Mouse (Mus musculus): ENCODE data around the gene Gmds. TPM values are rescaled to one million over a fixed set of nuclear protein-coding genes. Genes with fewer than 3 reads are reported as not detected.

Gmds gene
- 10 to 100 TPM; 11.3 to 12.1 TPM for total RNA-seq (2021)
- long read RNA-seq, experiment 1, transcript Gmds-201 (11 exons, 1,713 nt): major isoform, 11 of 20 reads
- long read RNA-seq, experiment 1, partial matches to known transcripts: 6 of 20 reads
- long read RNA-seq, experiment 1, other reads (novel, unspliced or antisense): 3 of 20 reads
- long read RNA-seq, experiment 2, transcript Gmds-201 (11 exons, 1,713 nt): major isoform, 5 of 8 reads
- long read RNA-seq, experiment 2, partial matches to known transcripts: 1 of 8 reads
- long read RNA-seq, experiment 2, other reads (novel, unspliced or antisense): 2 of 8 reads

DNA sequence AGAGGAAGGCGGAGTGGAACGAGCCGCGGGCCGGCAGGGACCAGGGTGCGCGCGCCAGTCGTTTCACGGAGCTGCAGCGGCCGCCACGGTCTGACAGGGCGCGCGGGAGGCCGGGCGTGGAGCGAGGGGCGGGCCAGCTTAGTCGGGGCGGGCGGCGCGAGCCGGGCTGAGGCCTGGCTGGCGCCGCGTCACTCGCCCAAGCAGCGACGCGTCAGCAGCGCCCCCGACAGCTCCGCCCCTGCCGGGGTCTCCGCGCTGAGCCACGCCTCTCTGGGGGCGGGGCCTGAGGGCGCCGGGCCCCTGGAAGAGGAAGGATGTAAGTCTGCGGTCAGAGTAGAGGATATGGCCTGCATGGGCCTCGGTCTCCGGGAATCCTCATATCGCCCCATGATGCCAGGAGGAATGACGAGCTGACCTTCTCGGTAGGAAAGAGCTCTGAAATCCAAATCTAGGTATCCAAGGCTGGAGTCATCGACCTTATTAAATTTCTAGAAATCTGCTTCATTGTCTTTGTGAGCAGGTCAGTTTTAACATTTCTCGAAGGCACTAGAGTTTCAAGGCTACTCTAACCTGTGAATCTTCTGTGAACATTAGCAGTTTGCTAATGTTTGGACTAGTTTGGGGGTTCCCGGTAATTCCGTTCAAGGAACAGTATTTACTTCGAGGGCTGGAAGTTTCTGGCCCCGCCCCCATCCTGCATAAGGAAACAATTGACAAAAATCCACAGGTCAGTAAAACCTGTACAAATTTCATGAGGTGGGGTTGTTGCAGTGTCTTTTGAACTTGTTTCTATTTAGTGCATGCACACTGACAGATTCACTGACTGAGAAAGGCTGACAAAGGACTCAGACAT, at the start of gene Gmds:
TSS of gene Gmds (minus strand) at position 228 of the 853 bp plus-strand sequence.
- peak within 1 kb of the TSS; percentile 81 for H3K27ac ChIP-seq
- peak; percentile 94 for DNase-seq (ENCODE audit: extremely low spot score in 1 of 2, low spot score in 2 of 2)
- intact Hi-C loops (cut with DNase I): loop anchor here (1.0 kb wide), 1 partner anchor 537 kb away; no protein-coding TSS in a partner anchor
- H3K4me3 ChIP-seq: peak within 1 kb of the TSS; percentile 76
- TF ChIP-seq CTCF (IDR thresholded peaks at IDR 0.05): no peak

DNA sequence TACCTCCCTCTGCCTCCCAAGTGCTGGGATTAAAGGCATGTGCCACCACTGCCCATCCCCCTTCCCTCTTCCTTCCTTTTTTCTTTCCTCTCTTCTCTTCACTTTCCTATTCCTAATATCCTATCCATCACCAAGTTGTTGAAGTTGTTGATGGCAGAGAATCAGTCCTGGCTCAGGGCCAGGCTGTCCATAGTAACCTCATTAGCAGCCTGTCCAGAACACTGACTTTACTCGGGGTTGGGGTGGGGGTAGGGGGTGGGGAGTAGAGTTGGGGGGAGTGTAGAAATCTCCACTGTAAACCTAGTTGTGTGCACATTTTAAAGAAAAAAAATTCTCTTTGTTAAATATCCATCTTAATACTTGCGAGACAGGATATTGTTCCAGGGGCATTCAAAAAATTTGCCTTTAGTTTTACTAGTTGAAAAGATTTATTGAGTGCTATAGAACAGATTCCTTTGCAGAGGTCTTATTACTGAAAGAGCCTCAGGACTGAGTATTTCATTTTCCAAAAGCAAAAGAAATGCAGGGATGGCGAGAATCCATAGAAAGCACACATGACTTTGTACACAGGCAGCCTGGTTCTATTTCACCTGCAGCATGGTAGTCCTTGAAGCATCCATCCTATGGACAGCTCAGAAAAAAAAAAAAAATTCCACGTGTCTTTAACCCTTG, 47.0 kb upstream of the Gmds start:
- TF ChIP-seq CTCF (IDR thresholded peaks at IDR 0.05): no peak
- Histone ChIP-seq H3K27ac (no peak overlapping the region), H3K4me3 (no peak overlapping the region)
- DNase-seq (ENCODE audit: extremely low spot score in 1 of 2, low spot score in 2 of 2): no peak
- intact Hi-C loops (cut with DNase I): no loop called here

DNA sequence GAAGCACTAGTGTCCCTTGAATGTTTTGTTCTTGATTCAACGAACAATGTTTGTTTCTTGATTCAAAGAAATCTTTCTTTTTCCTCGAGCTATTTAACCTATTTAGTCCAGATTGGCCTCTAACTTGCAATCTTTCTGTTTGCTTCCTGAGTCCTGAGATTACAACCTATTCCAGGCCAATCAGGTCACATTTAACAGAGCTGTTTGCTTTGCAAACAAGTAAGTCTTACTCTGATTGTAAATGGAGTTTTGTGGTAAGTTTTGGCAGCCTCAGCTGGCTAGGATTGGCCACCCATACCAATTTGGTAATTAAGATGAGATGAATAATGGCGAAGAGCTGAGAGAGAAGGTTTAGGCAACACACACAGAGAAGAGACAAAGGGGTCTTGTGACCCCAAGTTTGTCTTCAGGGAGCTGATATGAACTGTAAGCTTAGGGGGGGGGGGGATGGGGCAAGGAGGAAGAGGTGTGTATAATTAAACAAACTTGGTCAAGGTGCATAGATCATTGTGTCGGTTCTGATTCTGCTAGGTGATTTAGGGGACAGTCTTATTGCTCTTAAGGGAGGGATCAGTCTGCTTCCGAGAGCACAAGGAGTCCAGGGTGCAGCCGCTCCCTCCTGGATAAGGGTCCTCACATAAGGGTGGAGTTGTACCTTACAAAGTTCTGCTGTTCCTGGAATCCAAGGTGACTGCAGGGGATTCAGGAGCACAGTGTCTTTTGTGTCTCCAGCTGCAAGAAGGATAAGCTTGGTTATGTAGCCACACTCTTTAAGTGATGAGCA, 43.9 kb upstream of the Gmds start:
- no peak overlapping the region for H3K27ac ChIP-seq
- DNase-seq (ENCODE audit: extremely low spot score in 1 of 2, low spot score in 2 of 2): no peak
- H3K4me3 ChIP-seq: no peak overlapping the region
- intact Hi-C loops (cut with DNase I): no loop called here
- TF ChIP-seq CTCF (IDR thresholded peaks at IDR 0.05): no peak

DNA sequence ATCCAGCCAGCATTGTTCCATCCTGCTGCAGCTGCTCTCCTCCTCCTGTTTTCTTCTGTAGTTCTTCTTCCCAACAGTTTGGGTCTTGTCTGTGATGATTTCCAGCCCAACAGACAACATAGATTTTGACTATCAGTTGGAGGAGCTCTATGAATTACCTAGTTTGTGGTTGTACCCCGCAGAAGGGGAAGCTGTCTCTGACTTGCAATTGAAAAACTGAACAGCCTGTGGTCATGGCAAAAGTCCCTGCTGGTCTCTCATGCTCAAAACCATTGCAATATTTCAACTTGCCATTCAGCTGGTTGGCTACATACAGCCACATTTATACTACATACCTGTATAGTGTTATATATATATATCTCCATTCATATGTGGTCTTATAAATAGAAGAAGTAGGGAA, 40.1 kb upstream of the Gmds start:
- DNase-seq (ENCODE audit: extremely low spot score in 1 of 2, low spot score in 2 of 2): no peak
- intact Hi-C loops (cut with DNase I): no loop called here
- TF ChIP-seq CTCF (IDR thresholded peaks at IDR 0.05): no peak
- Histone ChIP-seq H3K27ac (no peak overlapping the region), H3K4me3 (no peak overlapping the region)

DNA sequence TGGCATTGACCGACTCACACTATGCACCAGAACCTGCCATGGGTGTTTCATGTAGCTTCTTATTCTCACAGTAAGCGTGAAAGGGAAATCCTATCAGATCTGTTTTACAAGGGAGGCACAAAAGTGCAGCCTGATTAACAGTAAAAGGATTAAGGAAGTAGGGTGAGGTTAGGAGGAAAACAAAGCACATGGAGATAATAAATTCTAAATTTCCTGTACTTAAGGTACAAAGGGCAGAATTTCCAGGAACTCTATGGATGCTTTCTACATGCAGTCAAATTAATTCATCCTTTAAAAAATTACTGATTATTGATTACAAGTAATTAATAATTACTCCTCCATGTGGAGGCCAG, 34.0 kb upstream of the Gmds start:
- intact Hi-C loops (cut with DNase I): no loop called here
- Histone ChIP-seq H3K4me3 (no peak overlapping the region), H3K27ac (no peak overlapping the region)
- no peak for TF ChIP-seq CTCF (IDR thresholded peaks at IDR 0.05)
- no peak for DNase-seq (ENCODE audit: extremely low spot score in 1 of 2, low spot score in 2 of 2)

DNA sequence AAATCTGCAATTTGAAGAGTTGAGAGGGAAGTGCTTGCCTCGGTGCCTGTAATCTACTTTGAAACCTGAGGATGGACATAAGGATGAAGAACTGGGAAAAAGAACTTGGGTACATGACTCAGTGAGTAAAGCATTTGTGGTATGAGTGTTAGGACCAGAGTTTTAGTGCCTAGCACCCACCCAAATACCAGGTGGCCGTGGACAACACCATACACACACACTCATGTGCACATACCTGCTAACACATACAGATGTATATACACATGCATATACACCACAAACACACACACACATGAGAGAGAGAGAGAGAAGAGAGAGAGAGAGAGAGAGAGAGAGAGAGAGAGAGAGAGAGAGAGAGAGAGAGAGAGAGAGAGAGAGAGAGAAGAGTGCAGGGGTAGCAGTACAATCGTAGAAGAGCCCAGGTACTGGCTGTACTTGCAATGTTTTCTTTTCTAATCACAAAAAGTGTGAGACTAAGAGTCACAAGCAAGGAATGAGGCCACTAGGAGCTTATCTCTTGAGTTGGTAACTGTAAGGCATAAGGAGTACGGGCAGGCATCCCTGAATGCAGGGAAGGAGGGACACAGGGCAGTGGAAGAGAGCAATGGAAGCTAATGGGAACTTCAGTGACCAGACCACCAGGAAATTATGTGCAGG, 33.5 kb upstream of the Gmds start:
- TF ChIP-seq CTCF (IDR thresholded peaks at IDR 0.05): no peak
- DNase-seq (ENCODE audit: extremely low spot score in 1 of 2, low spot score in 2 of 2): no peak
- Histone ChIP-seq H3K4me3 (no peak overlapping the region), H3K27ac (no peak overlapping the region)
- intact Hi-C loops (cut with DNase I): no loop called here

DNA sequence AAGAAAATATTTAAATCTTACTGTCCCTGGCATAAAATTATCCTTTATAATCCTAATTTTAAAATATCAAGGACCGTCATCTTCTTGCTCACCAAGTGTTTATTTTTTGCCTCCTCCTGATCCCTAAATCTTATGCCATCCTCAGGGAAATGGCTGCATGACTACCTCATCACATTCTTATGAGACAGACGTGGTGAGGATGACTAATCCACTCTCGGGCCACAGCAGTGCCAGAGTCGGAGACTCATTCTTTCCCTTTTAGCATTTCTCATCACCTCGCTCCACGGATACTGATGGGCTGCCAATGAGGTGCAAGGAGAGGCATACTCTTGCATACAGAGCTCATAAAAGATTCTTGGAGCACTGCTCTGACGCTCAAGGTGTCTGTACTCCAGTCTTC, 32.2 kb upstream of the Gmds start:
- intact Hi-C loops (cut with DNase I): no loop called here
- no peak for DNase-seq (ENCODE audit: extremely low spot score in 1 of 2, low spot score in 2 of 2)
- TF ChIP-seq CTCF (IDR thresholded peaks at IDR 0.05): no peak
- no peak overlapping the region for H3K27ac ChIP-seq
- no peak overlapping the region for H3K4me3 ChIP-seq

DNA sequence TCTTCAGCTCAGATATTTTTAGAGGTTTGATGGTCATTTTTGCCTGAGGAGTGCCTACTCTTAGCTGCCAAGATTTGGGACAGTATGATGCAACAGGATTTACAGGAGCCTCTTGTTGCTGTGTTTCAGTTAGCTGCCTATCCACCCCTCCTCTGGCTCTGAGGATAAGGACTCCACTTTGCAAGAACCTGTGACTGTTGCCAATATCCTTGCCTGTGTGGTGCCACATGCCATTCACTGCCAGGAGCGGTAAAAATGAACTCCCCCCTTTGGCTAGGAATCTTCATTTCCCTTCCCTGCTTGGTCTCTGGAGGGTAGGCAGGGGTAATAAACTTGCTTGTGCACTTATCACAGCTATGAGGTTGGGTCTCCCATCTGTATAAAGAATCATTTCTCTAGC, 31.6 kb upstream of the Gmds start:
- no peak for DNase-seq (ENCODE audit: extremely low spot score in 1 of 2, low spot score in 2 of 2)
- no peak overlapping the region for H3K4me3 ChIP-seq
- intact Hi-C loops (cut with DNase I): no loop called here
- no peak for TF ChIP-seq CTCF (IDR thresholded peaks at IDR 0.05)
- no peak overlapping the region for H3K27ac ChIP-seq

DNA sequence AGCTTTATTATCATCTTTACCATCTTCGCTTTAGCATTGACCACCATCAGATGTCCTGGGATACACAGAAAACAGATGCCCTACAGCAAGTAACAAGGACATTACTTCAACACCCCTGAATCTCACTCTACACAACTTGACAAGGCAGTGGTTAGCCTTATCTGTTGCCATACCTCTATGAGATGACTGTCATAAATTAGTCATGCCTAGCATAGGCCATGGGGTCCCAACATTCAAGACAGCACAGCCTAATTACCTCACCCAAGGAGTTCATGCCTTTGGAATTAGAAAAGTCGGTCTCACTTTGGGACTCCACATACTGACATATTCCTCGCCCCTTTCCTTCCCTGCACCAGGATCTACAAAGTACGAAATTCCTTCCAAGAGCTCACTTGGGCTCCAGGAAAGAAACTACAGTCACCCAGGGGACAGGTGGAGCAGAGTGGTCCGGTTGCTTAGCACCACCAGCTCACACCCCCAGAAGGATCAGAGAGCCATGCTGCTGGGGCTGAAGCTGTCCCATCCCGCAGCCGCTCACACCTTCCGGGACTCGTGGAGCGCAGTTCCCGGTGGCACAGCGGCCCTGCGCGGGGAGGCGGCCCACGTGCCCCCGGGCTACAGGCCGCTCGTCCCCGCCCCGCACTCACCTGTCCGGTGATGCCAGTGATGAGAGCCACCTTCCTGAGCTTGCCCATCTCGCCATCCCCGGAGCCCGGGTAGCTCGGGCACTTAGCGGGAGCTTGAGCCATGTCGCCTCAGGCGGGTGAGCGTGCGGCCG, 616 bp downstream of the Gmds start:
- no peak for TF ChIP-seq CTCF (IDR thresholded peaks at IDR 0.05)
- peak overlapping the region; percentile 76 for H3K4me3 ChIP-seq
- H3K27ac ChIP-seq: peak overlapping the region; percentile 75
- DNase-seq (ENCODE audit: extremely low spot score in 1 of 2, low spot score in 2 of 2): no peak
- intact Hi-C loops (cut with DNase I): loop anchor here (1.0 kb wide), 1 partner anchor 537 kb away; no protein-coding TSS in a partner anchor

DNA sequence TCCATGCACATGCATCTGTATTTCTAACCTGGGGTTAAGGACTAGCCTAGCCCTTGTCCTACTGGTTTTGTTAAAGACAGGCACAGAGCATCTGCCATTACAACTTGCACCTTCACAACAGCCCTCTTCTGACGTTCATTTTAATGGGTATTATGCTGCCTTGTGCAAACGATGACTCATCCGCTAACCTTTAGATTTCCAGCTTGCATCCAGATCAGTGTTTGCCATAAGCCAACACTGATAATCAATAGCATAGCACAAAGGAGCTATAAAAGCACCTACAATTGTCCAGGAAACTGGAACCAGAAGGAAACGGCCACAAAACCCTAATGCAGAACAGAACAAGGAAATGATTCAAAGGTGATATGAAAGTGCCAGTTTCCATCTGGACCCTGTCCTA, 20.2 kb downstream of the Gmds start:
- TF ChIP-seq CTCF (IDR thresholded peaks at IDR 0.05): no peak

More for the DNA sequence above, 20.2 kb downstream of the Gmds start:
- Histone ChIP-seq H3K4me3 (no peak overlapping the region), H3K27ac (no peak overlapping the region)
- intact Hi-C loops (cut with DNase I): loop anchor here (10.0 kb wide), 1 partner anchor 176 kb away; no protein-coding TSS in a partner anchor
- DNase-seq (ENCODE audit: extremely low spot score in 1 of 2, low spot score in 2 of 2): no peak
